Mouse (Mus musculus) ovary, postnatal 14 days (tissue): ENCODE measurements around the gene Frmd4b.

Source experiments
- DNase-seq: peaks from one replicate; pipeline ENCODE4 v3.0.0; 2022; ENCODE audit warnings: low spot score

The Frmd4b gene

GRCm38 (mm10) chr6:97617266-97617743, at the start of gene Frmd4b:
TSS of gene Frmd4b (minus strand) at chr6:97617541.
- DNase-seq = peak; percentile 45

- DNase-seq = no peak
These were observed 49.1 kb upstream of the Frmd4b start for GRCm38 (mm10) chr6:97666417-97666816.

- no peak for DNase-seq
These were observed 41.6 kb upstream of the Frmd4b start for GRCm38 (mm10) chr6:97658921-97659320.

GRCm38 (mm10) chr6:97655986-97656385, 38.6 kb upstream of the Frmd4b start:
- no peak for DNase-seq

GRCm38 (mm10) chr6:97647501-97647900, 30.2 kb upstream of the Frmd4b start:
- DNase-seq = no peak

GRCm38 (mm10) chr6:97623330-97623729, 6.0 kb upstream of the Frmd4b start:
- DNase-seq = no peak

- no peak for DNase-seq
These were observed 4.9 kb upstream of the Frmd4b start for GRCm38 (mm10) chr6:97622236-97622635.

GRCm38 (mm10) chr6:97617774-97618173, 433 bp upstream of the Frmd4b start:
- no peak for DNase-seq

- no peak for DNase-seq
These were observed 579 bp downstream of the Frmd4b start for GRCm38 (mm10) chr6:97616658-97617265.

- DNase-seq = no peak
These were observed 1.4 kb downstream of the Frmd4b start for GRCm38 (mm10) chr6:97615901-97616461.

- DNase-seq = no peak
These were observed 3.2 kb downstream of the Frmd4b start for GRCm38 (mm10) chr6:97614179-97614578.

GRCm38 (mm10) chr6:97612861-97613260, 4.5 kb downstream of the Frmd4b start:
- DNase-seq = no peak

- no peak for DNase-seq
These were observed 7.3 kb downstream of the Frmd4b start for GRCm38 (mm10) chr6:97610051-97610450.

GRCm38 (mm10) chr6:97607646-97608045, 9.7 kb downstream of the Frmd4b start:
- DNase-seq = no peak

- no peak for DNase-seq
These were observed 22.1 kb downstream of the Frmd4b start for GRCm38 (mm10) chr6:97595218-97595617.

GRCm38 (mm10) chr6:97594589-97594988, 22.8 kb downstream of the Frmd4b start:
- DNase-seq = no peak

- DNase-seq = no peak
These were observed 27.1 kb downstream of the Frmd4b start for GRCm38 (mm10) chr6:97590230-97590629.

GRCm38 (mm10) chr6:97589581-97589980, 27.8 kb downstream of the Frmd4b start:
- DNase-seq = no peak

- no peak for DNase-seq
These were observed 28.3 kb downstream of the Frmd4b start for GRCm38 (mm10) chr6:97589031-97589430.

- DNase-seq = no peak
These were observed 30.7 kb downstream of the Frmd4b start for GRCm38 (mm10) chr6:97586606-97587005.

- no peak for DNase-seq
These were observed 31.3 kb downstream of the Frmd4b start for GRCm38 (mm10) chr6:97586024-97586423.

- no peak for DNase-seq
These were observed 34.6 kb downstream of the Frmd4b start for GRCm38 (mm10) chr6:97582748-97583147.

- no peak for DNase-seq
These were observed 35.4 kb downstream of the Frmd4b start for GRCm38 (mm10) chr6:97581941-97582340.

GRCm38 (mm10) chr6:97580479-97581030, 36.8 kb downstream of the Frmd4b start:
- DNase-seq = no peak
